Mouse (Mus musculus) right cerebral cortex, adult 18-20 months (tissue): ENCODE results near the gene Hectd4.
"Not testable (repeated sequence)": the region's sequence is repeated elsewhere in the genome, so short reads cannot be mapped to it uniquely, and the experiment has no call there.

ENCODE experiments used
- DNase-seq: peaks from one replicate; pipeline ENCODE4 v3.0.0; 2022; ENCODE audit warnings: mixed read lengths

The Hectd4 gene

GRCm38 (mm10) chr5:121292309-121293165 is 72.5 kb downstream of the Hectd4 start:
- no peak for DNase-seq

GRCm38 (mm10) chr5:121305009-121305408 is 85.0 kb downstream of the Hectd4 start:
- no peak for DNase-seq

GRCm38 (mm10) chr5:121307620-121308019 is 87.6 kb downstream of the Hectd4 start:
- DNase-seq = no peak

GRCm38 (mm10) chr5:121311576-121311975 is 91.6 kb downstream of the Hectd4 start:
- DNase-seq = no peak

- peak; percentile 47 for DNase-seq
Observed at GRCm38 (mm10) chr5:121313764-121314474, 93.9 kb downstream of the Hectd4 start.

GRCm38 (mm10) chr5:121326079-121326805 is 106.2 kb downstream of the Hectd4 start:
- no peak for DNase-seq

GRCm38 (mm10) chr5:121329333-121330058 is 109.5 kb downstream of the Hectd4 start:
- no peak for DNase-seq

- DNase-seq = not testable (repeated sequence)
Observed at GRCm38 (mm10) chr5:121330154-121330816, 110.3 kb downstream of the Hectd4 start.

GRCm38 (mm10) chr5:121331731-121332130 is 111.7 kb downstream of the Hectd4 start:
- DNase-seq = no peak

- DNase-seq = no peak
Observed at GRCm38 (mm10) chr5:121333976-121334375, 114.0 kb downstream of the Hectd4 start.

- no peak for DNase-seq
Observed at GRCm38 (mm10) chr5:121334454-121334853, 114.4 kb downstream of the Hectd4 start.

GRCm38 (mm10) chr5:121335426-121335825 is 115.4 kb downstream of the Hectd4 start:
- no peak for DNase-seq

GRCm38 (mm10) chr5:121336009-121336408 is 116.0 kb downstream of the Hectd4 start:
- DNase-seq = no peak

- no peak for DNase-seq
Observed at GRCm38 (mm10) chr5:121336776-121337175, 116.8 kb downstream of the Hectd4 start.

- DNase-seq = no peak
Observed at GRCm38 (mm10) chr5:121339507-121340230, 119.7 kb downstream of the Hectd4 start.

- no peak for DNase-seq
Observed at GRCm38 (mm10) chr5:121340965-121341473, 121.0 kb downstream of the Hectd4 start.

- DNase-seq = no peak
Observed at GRCm38 (mm10) chr5:121342490-121342889, 122.5 kb downstream of the Hectd4 start.

GRCm38 (mm10) chr5:121343997-121344396 is 124.0 kb downstream of the Hectd4 start:
- no peak for DNase-seq

- DNase-seq = no peak
Observed at GRCm38 (mm10) chr5:121359229-121359628, 139.2 kb downstream of the Hectd4 start.

- no peak for DNase-seq
Observed at GRCm38 (mm10) chr5:121361696-121362095, 141.7 kb downstream of the Hectd4 start.

GRCm38 (mm10) chr5:121363441-121363840 is 143.4 kb downstream of the Hectd4 start:
- DNase-seq = no peak
